Mouse (Mus musculus) heart, postnatal 0 days (tissue): ENCODE data around the gene Sh3d21. TPM values are rescaled to one million over a fixed set of nuclear protein-coding genes. Genes with fewer than 3 reads are reported as not detected.

Experiments
- ATAC-seq: fragments of 200-750 bp; cut with Nextera tagmentation; 2 replicates; pipeline ENCODE4 v1.8.0; 2017; ENCODE audit warnings: low read depth, moderate number of reproducible peaks, moderate library complexity; ENCODE audit not compliant: insufficient read depth
- DNase-seq: peaks from one replicate; pipeline ENCODE4 v3.0.0-alpha.2; 2016; ENCODE audit warnings: low spot score
- H3K27ac ChIP-seq: fragments of 300-500 bp; sonication (generic); 2 replicates; pipeline ENCODE4 v1.5.1; 2014; ENCODE audit warnings: low read depth, mild to moderate bottlenecking
- H3K27me3 ChIP-seq: fragments of 300-500 bp; sonication (generic); 2 replicates; pipeline ENCODE4 v1.6.1; 2014; ENCODE audit warnings: low read length, mixed read lengths; ENCODE audit not compliant: control insufficient read depth, insufficient read depth
- H3K36me3 ChIP-seq: fragments of 300-500 bp; sonication (generic); replicated peaks from 2 replicates; pipeline ENCODE4 v1.6.1; 2014; ENCODE audit warnings: low read length, mixed read lengths; ENCODE audit not compliant: control insufficient read depth, insufficient read depth
- H3K4me1 ChIP-seq: fragments of 300-500 bp; sonication (generic); 2 replicates; pipeline ENCODE4 v1.6.1; 2014; ENCODE audit warnings: antibody characterized with exemption; ENCODE audit not compliant: control insufficient read depth, insufficient read depth
- H3K4me2 ChIP-seq: fragments of 300-500 bp; sonication (generic); 2 replicates; pipeline ENCODE4 v1.6.1; 2014; ENCODE audit warnings: low read depth, mild to moderate bottlenecking, low read length, moderate library complexity
- H3K4me3 ChIP-seq: fragments of 300-500 bp; sonication (generic); 2 replicates; pipeline ENCODE4 v1.5.1; 2014; ENCODE audit warnings: low read depth, low read length
- H3K9ac ChIP-seq: fragments of 300-500 bp; sonication (generic); replicated peaks from 2 replicates; pipeline ENCODE4 v1.6.1; 2014; ENCODE audit warnings: low read depth, low read length, mixed read lengths
- H3K9me3 ChIP-seq: fragments of 300-500 bp; sonication (generic); replicated peaks from 2 replicates; pipeline ENCODE4 v1.6.1; 2016; ENCODE audit warnings: low read length; ENCODE audit not compliant: control insufficient read depth
- CTCF ChIP-seq: IDR thresholded peaks from 2 replicates; pipeline ENCODE4 v1.5.1; 2016; ENCODE audit warnings: antibody characterized with exemption, control low read depth, low read depth
- EP300 ChIP-seq: IDR thresholded peaks from 2 replicates; pipeline ENCODE4 v1.6.1; 2016; ENCODE audit warnings: antibody characterized with exemption, low read depth
- WGBS: fragments of 180-500 bp; shearing (Covaris S2); extraction: QIAGEN DNeasy Blood & Tissue Kit; methylation state at CpG from one replicate; pipeline ENCODE4 v1.1.7; 2014; 5-methylcytosine and 5-hydroxymethylcytosine counted together
- polyA plus RNA-seq: library from polyadenylated mRNA; unstranded; fragments of >200 nt; fragmentation: Nextera tagmentation; extraction: Ambion mirVana; gene quantifications from 2 replicates; pipeline ENCODE4 v1.2.1, GENCODE M21; 2015
- total RNA-seq: library from RNA; depleted of rRNA; stranded (reverse); fragments of >200 nt; gene quantifications from 2 replicates; pipeline ENCODE4 v1.2.3, GENCODE M21; 2014; ENCODE audit warnings: low replicate concordance

Gene Sh3d21
- total and polyA plus RNA-seq, 2 experiments from 2014 or later, result 2.2 to 2.6 TPM

GRCm38 (mm10) chr4:126199556-126199955 lies 36.3 kb upstream of the Sh3d21 start:
- WGBS, result 31% methylated on average over 6 of the region's 6 CpGs
- H3K27ac ChIP-seq, result 0 out of 2 replicates have a peak overlapping the region, but pooled peaks have one; percentile 20

GRCm38 (mm10) chr4:126197485-126197884 lies 34.2 kb upstream of the Sh3d21 start:
- DNase-seq, result peak; percentile 49
- H3K27me3 ChIP-seq, result no peaks in the 10 kb centered on the region
- no peak for ATAC-seq
- peaks cover 38% of the 10 kb centered on the region for H3K4me1 ChIP-seq
- no peaks in the 10 kb centered on the region for H3K9me3 ChIP-seq
- no peak overlapping the region for H3K9ac ChIP-seq
- H3K4me3 ChIP-seq, result no peak overlapping the region
- peak overlapping the region; percentile 32; the same call in 1 of the 2 replicates for H3K27ac ChIP-seq
- no peak for TF ChIP-seq EP300
- WGBS, result 24% methylated on average over 3 of the region's 3 CpGs
- peaks cover 18% of the 10 kb centered on the region for H3K36me3 ChIP-seq
- peak overlapping the region; percentile 12; the same call in 1 of the 2 replicates for H3K4me2 ChIP-seq

More at GRCm38 (mm10) chr4:126199556-126199955, 36.3 kb upstream of the Sh3d21 start:
- Histone ChIP-seq H3K9ac (peak overlapping the region; percentile 84; the same call in 1 of the 2 replicates), H3K4me3 (0 out of 2 replicates have a peak overlapping the region, but pooled peaks have one; percentile 76), H3K36me3 (no peaks in the 10 kb centered on the region), H3K27me3 (no peaks in the 10 kb centered on the region), H3K4me2 (peak overlapping the region; percentile 78), H3K4me1 (peaks cover 38% of the 10 kb centered on the region), H3K9me3 (no peaks in the 10 kb centered on the region)
- ATAC-seq (no peak), DNase-seq (no peak)
- TF ChIP-seq EP300, result no peak
- TF ChIP-seq CTCF, result no peak

GRCm38 (mm10) chr4:126194916-126195315 lies 31.6 kb upstream of the Sh3d21 start:
- TF ChIP-seq EP300, result no peak
- TF ChIP-seq CTCF, result no peak
- no peaks in the 10 kb centered on the region for H3K9me3 ChIP-seq
- H3K27ac ChIP-seq, result no peak overlapping the region
- ATAC-seq, result no peak
- no peaks in the 10 kb centered on the region for H3K27me3 ChIP-seq
- H3K36me3 ChIP-seq, result peaks cover 28% of the 10 kb centered on the region
- no peak overlapping the region for H3K4me3 ChIP-seq
- H3K4me2 ChIP-seq, result no peak overlapping the region
- peaks cover 26% of the 10 kb centered on the region for H3K4me1 ChIP-seq
- H3K9ac ChIP-seq, result no peak overlapping the region
- DNase-seq, result no peak
- WGBS, result 91% methylated on average over 4 of the region's 4 CpGs

GRCm38 (mm10) chr4:126194216-126194615 lies 30.9 kb upstream of the Sh3d21 start:
- ATAC-seq, result no peak
- DNase-seq, result no peak
- Histone ChIP-seq H3K9ac (no peak overlapping the region), H3K4me3 (no peak overlapping the region), H3K27ac (no peak overlapping the region), H3K36me3 (peaks cover 34% of the 10 kb centered on the region), H3K4me2 (no peak overlapping the region), H3K27me3 (no peaks in the 10 kb centered on the region), H3K4me1 (peaks cover 19% of the 10 kb centered on the region), H3K9me3 (no peaks in the 10 kb centered on the region)
- no peak for TF ChIP-seq EP300
- no peak for TF ChIP-seq CTCF

GRCm38 (mm10) chr4:126190636-126191035 lies 27.3 kb upstream of the Sh3d21 start:
- WGBS, result 84% methylated on average over 2 of the region's 2 CpGs
- no peak overlapping the region for H3K4me2 ChIP-seq
- no peaks in the 10 kb centered on the region for H3K27me3 ChIP-seq
- no peak overlapping the region for H3K9ac ChIP-seq
- H3K36me3 ChIP-seq, result peaks cover 49% of the 10 kb centered on the region
- no peaks in the 10 kb centered on the region for H3K4me1 ChIP-seq
- no peak for ATAC-seq
- H3K27ac ChIP-seq, result no peak overlapping the region
- H3K9me3 ChIP-seq, result no peaks in the 10 kb centered on the region
- H3K4me3 ChIP-seq, result no peak overlapping the region
- no peak for TF ChIP-seq CTCF
- TF ChIP-seq EP300, result no peak
- DNase-seq, result no peak

GRCm38 (mm10) chr4:126187096-126187495 lies 23.8 kb upstream of the Sh3d21 start:
- Histone ChIP-seq H3K9ac (no peak overlapping the region), H3K4me2 (no peak overlapping the region), H3K27me3 (no peaks in the 10 kb centered on the region), H3K4me1 (no peaks in the 10 kb centered on the region), H3K4me3 (no peak overlapping the region), H3K9me3 (no peaks in the 10 kb centered on the region), H3K36me3 (peaks cover 47% of the 10 kb centered on the region), H3K27ac (no peak overlapping the region)
- ATAC-seq (no peak), DNase-seq (no peak)
- TF ChIP-seq EP300 (no peak), CTCF (no peak)
- WGBS, result 77% methylated on average over 3 of the region's 3 CpGs
